Mouse (Mus musculus) intestine, embryonic 14.5 days (tissue): ENCODE measurements around the gene Abca14. TPM values are rescaled to one million over a fixed set of nuclear protein-coding genes. Genes with fewer than 3 reads are reported as not detected.
A peak's percentile ranks its signal among the peaks of the same experiment; 100 is the strongest.
"Not testable (repeated sequence)": the region's sequence is repeated elsewhere in the genome, so short reads cannot be mapped to it uniquely, and the experiment has no call there.

ENCODE experiments used
- ATAC-seq: fragments of 200-750 bp; cut with Nextera tagmentation; replicated peaks from 2 replicates; pipeline ENCODE4 v1.8.0; 2017; ENCODE audit warnings: low read depth, moderate number of reproducible peaks, moderate TSS enrichment, moderate library complexity; ENCODE audit not compliant: low FRiP score, low TSS enrichment
- DNase-seq: peaks from one replicate; pipeline ENCODE4 v3.0.0-alpha.2; 2018; ENCODE audit warnings: low spot score
- H3K27ac ChIP-seq: fragments of 300-500 bp; sonication (generic); 2 replicates; pipeline ENCODE4 v1.5.1; 2014; ENCODE audit warnings: low read depth, mild to moderate bottlenecking, control low read depth
- H3K27me3 ChIP-seq: fragments of 300-500 bp; sonication (generic); replicated peaks from 2 replicates; pipeline ENCODE4 v1.6.1; 2014; ENCODE audit warnings: low read length, control low read depth; ENCODE audit not compliant: control insufficient read depth, insufficient read depth
- H3K36me3 ChIP-seq: fragments of 300-500 bp; sonication (generic); 2 replicates; pipeline ENCODE4 v1.6.1; 2014; ENCODE audit warnings: low read length, control low read depth; ENCODE audit not compliant: control insufficient read depth, insufficient read depth
- H3K4me1 ChIP-seq: fragments of 300-500 bp; sonication (generic); replicated peaks from 2 replicates; pipeline ENCODE4 v1.6.1; 2014; ENCODE audit warnings: low read length, control low read depth, mixed read lengths; ENCODE audit not compliant: control insufficient read depth, insufficient read depth
- H3K4me2 ChIP-seq: fragments of 300-500 bp; sonication (generic); 2 replicates; pipeline ENCODE4 v1.6.1; 2014; ENCODE audit warnings: low read length
- H3K4me3 ChIP-seq: fragments of 300-500 bp; sonication (generic); 2 replicates; pipeline ENCODE4 v1.5.1; 2014; ENCODE audit warnings: low read depth, low read length, control low read depth, mixed read lengths
- H3K9ac ChIP-seq: fragments of 300-500 bp; sonication (generic); 2 replicates; pipeline ENCODE4 v1.6.1; 2014; ENCODE audit warnings: mild to moderate bottlenecking, low read length
- H3K9me3 ChIP-seq: fragments of 300-500 bp; sonication (generic); 2 replicates; pipeline ENCODE4 v1.6.1; 2016; ENCODE audit warnings: low read length, control low read depth; ENCODE audit not compliant: control insufficient read depth
- WGBS: fragments of 180-500 bp; shearing (Covaris S2); extraction: QIAGEN DNeasy Blood & Tissue Kit; methylation state at CpG from one replicate; pipeline ENCODE4 v1.1.7; 2014; 5-methylcytosine and 5-hydroxymethylcytosine counted together
- polyA plus RNA-seq: library from polyadenylated mRNA; unstranded; fragments of >200 nt; fragmentation: Nextera tagmentation; extraction: Ambion mirVana; gene quantifications from 2 replicates; pipeline ENCODE4 v1.2.1, GENCODE M21; 2014

The Abca14 gene
- polyA plus RNA-seq, 1 experiment from 2014 or later: 0.08 TPM

DNA sequence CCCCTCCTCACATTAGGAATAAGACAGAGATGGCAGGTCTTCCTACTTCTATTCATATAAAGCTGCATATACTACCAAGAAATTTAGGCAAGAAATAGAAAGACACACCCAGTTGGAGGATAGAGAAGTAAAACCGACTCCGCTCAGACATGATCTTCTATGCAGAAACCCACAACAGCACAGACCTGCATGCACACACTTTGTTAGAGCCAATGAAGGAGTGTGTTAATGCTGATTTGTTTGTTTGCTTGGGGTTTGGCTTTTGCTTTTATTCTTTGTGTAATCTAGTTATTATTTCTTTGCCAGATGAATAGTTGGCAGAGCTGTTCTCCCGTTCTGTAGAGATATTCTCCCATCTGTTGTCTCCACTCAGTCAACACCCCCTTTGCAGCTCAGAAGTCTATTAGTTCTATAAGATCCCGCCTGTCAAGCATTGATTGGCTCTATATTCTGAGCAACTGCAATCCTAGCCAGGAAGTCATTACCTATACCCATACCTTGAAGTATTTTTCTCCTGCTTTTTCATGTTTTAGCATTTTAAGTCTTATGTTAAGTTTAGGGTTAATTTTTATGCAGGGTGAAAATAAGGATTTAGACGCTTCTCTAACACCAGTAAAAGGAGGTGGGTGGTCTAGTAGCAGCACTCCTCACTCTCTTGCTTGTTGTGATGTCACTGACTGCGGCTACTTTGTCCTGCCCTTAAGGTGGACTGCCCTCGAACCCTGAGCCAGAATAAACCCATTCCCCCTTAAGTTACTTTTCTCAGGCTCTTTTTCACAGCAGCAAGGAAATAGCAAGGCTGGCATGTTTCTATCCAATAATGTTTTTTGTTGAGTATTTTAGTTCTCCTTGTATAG, 67.6 kb downstream of the Abca14 start:
- DNase-seq: no peak

DNA sequence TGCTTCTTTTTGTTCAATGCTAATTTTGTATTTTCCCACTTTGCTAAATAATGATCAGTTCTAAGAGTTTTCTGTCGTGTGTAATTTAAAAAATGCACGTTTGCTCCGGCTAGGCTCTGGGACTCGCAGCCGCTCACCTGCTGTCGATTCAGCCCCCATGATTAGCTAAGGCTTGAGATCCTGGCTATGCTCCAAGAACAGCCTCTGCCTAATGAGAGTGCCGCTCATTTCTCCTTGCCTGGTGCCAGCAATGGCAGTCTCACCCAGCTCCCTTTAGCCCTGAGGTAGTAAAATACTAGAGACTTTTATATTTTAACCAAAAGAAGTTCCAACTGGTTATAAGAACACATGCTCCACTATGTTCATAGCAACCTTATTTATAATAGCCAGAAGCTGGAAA, 68.3 kb downstream of the Abca14 start:
- no peaks in the 10 kb centered on the region for H3K36me3 ChIP-seq
- DNase-seq: no peak
- WGBS: 85% methylated on average over 7 of the region's 7 CpGs

More for the DNA sequence above, 67.6 kb downstream of the Abca14 start:
- no peaks in the 10 kb centered on the region for H3K9me3 ChIP-seq
- no peak overlapping the region for H3K4me2 ChIP-seq
- no peaks in the 10 kb centered on the region for H3K4me1 ChIP-seq
- no peaks in the 10 kb centered on the region for H3K27me3 ChIP-seq
- 80% methylated on average over 7 of the region's 7 CpGs for WGBS
- ATAC-seq: no peak
- H3K36me3 ChIP-seq: no peaks in the 10 kb centered on the region
- no peak overlapping the region for H3K9ac ChIP-seq
- H3K27ac ChIP-seq: no peak overlapping the region
- no peak overlapping the region for H3K4me3 ChIP-seq

DNA sequence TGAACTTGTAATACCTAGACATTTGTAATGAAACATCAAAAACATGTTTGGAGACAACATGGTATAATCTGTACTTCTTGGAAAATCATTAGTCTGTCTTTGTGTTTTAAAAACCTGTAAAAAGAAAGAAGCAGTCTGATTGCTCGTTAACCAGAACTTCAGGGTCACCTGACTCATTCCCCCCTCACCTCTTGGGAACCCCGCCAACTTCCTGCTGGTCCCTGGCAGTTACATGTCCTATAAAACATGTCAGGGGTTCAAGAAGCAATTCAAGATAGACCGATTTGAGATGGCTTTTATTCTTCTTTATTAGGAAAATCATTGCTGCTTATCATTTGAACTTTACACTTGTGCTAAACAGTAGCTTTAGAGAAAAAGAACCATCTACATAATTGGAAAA, 81.5 kb downstream of the Abca14 start:
- ATAC-seq: no peak

More for the DNA sequence above, 68.3 kb downstream of the Abca14 start:
- no peak for ATAC-seq
- H3K27ac ChIP-seq: no peak overlapping the region
- no peaks in the 10 kb centered on the region for H3K27me3 ChIP-seq
- H3K9me3 ChIP-seq: no peaks in the 10 kb centered on the region
- no peaks in the 10 kb centered on the region for H3K4me1 ChIP-seq
- no peak overlapping the region for H3K4me2 ChIP-seq
- H3K4me3 ChIP-seq: no peak overlapping the region
- no peak overlapping the region for H3K9ac ChIP-seq

DNA sequence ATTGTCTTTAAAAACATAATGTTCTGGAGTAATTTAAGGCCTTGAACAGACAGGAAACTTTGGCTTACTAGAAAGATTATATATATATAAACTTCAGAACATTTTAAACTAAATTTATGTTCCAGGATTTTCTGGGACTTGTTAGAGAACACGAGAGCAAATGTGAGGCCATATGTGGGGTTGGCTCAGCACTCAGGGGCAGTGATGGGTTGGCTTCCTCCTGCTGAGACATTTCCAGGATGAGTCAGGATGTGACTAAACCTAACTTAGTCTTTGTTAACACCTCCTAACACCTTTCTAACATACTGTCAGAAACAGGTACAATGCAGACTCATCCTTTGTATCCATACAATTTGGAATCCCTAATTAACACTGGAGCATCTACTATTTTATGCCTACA, 112.3 kb downstream of the Abca14 start:
- H3K27me3 ChIP-seq: no peaks in the 10 kb centered on the region
- 68% methylated on average over 1 of the region's 1 CpGs for WGBS
- H3K27ac ChIP-seq: no peak overlapping the region
- H3K9ac ChIP-seq: no peak overlapping the region
- no peak for ATAC-seq
- no peaks in the 10 kb centered on the region for H3K9me3 ChIP-seq
- no peaks in the 10 kb centered on the region for H3K4me1 ChIP-seq
- no peaks in the 10 kb centered on the region for H3K36me3 ChIP-seq
- H3K4me2 ChIP-seq: no peak overlapping the region
- no peak for DNase-seq
- no peak overlapping the region for H3K4me3 ChIP-seq

More for the DNA sequence above, 81.5 kb downstream of the Abca14 start:
- Histone ChIP-seq H3K9ac (no peak overlapping the region), H3K4me1 (no peaks in the 10 kb centered on the region), H3K27me3 (no peaks in the 10 kb centered on the region), H3K9me3 (no peaks in the 10 kb centered on the region), H3K36me3 (no peaks in the 10 kb centered on the region), H3K4me2 (no peak overlapping the region), H3K27ac (no peak overlapping the region), H3K4me3 (no peak overlapping the region)
- DNase-seq: no peak
- WGBS: 68% methylated on average over 3 of the region's 3 CpGs

DNA sequence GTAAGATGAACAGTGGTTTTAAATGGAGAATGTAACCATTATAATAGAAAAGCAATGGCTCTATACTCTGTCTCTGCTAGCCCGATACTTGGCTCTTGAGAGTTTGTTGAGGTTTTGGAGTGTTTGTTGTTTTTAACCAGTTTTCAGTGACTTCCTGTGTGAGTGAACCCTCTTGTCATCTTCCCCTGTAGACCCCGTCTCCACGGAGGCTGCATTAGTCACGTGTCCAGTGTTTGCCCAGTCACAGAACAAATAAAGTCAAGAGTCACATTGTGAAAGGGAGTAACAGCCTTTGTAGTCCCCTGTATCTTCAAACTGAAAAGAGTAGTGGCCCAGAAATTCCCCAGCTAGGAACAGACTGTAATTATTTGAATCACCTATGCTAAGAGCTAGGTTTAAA, 119.2 kb downstream of the Abca14 start:
- Histone ChIP-seq H3K4me3 (no peak overlapping the region), H3K36me3 (no peaks in the 10 kb centered on the region), H3K4me1 (no peaks in the 10 kb centered on the region), H3K27me3 (no peaks in the 10 kb centered on the region), H3K27ac (no peak overlapping the region), H3K9me3 (no peaks in the 10 kb centered on the region), H3K9ac (no peak overlapping the region), H3K4me2 (no peak overlapping the region)
- DNase-seq (no peak), ATAC-seq (no peak)
- 42% methylated on average over 4 of the region's 4 CpGs for WGBS

DNA sequence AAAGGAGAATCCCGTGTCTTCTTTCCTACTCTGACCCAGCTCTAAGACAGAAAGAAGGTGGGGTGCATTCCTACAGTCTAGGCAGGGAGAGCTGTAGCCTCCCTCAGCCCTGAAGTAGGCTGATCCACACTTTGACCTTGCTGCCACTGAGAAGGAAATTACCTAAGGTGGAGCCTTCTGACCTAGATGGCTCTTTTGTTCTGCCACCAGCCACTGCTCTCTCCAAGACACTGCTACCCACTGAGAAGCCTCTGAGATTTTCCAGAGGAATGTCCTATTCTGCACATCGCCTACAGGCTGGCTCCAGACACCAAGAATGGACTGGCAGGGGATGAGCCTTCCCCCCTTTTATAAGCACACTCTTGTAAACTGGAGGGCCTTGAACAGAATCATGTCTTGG, 122.2 kb downstream of the Abca14 start:
- not testable (repeated sequence) for H3K9me3 ChIP-seq, H3K4me1 ChIP-seq, H3K27ac ChIP-seq, H3K4me3 ChIP-seq, DNase-seq, H3K9ac ChIP-seq, H3K27me3 ChIP-seq, H3K4me2 ChIP-seq, H3K36me3 ChIP-seq, ATAC-seq
- WGBS: 62% methylated on average over 2 of the region's 2 CpGs

DNA sequence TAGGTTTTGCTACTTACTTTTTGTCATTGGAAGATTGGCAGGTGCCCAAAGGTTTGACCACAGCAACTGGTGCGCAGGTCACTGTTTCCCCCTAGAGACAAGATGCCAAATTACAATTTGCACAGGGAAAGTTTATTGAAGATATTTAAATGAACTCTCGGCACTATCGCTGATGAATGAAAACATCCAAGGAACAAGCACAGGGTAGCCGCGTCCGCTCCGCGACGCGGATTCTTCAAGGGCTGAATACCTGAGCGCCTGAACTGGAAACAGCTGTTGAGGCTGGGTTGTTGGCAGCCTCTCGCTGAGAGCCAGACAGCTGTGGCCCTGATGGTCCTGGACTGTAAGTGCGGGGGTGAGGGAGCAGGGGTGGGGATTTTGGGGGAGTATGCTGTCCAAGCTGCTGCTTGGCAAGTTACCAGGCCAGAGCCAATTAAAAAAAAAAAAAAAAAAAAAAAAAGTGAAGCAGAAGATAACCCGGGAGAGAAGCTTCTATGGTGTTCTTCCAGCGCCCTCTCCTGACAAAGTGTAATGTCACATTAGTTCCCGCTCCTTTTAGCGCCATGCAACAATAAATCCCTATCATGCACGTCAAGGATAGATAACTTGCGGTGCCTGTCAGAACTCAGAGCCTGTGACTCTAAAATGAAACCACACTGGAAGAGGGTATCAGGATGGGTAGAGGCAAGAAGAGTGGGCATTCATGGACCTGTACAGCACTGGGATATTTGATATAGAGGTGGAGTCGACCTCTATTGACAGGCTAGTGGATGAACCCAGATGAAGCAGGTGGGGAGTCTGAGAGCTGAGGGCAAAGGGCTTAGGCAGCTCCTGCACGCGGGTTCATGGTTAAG, 123.7 kb downstream of the Abca14 start:
- Histone ChIP-seq H3K4me1 (no peaks in the 10 kb centered on the region), H3K36me3 (no peaks in the 10 kb centered on the region), H3K9me3 (no peaks in the 10 kb centered on the region), H3K9ac (no peak overlapping the region), H3K4me3 (0 out of 2 replicates have a peak overlapping the region, but pooled peaks have one; percentile 11), H3K4me2 (peak overlapping the region; percentile 46), H3K27me3 (no peaks in the 10 kb centered on the region), H3K27ac (no peak overlapping the region)
- DNase-seq (peak; percentile 65), ATAC-seq (peak; percentile 47)
- WGBS: 18% methylated on average over 22 of the region's 22 CpGs

DNA sequence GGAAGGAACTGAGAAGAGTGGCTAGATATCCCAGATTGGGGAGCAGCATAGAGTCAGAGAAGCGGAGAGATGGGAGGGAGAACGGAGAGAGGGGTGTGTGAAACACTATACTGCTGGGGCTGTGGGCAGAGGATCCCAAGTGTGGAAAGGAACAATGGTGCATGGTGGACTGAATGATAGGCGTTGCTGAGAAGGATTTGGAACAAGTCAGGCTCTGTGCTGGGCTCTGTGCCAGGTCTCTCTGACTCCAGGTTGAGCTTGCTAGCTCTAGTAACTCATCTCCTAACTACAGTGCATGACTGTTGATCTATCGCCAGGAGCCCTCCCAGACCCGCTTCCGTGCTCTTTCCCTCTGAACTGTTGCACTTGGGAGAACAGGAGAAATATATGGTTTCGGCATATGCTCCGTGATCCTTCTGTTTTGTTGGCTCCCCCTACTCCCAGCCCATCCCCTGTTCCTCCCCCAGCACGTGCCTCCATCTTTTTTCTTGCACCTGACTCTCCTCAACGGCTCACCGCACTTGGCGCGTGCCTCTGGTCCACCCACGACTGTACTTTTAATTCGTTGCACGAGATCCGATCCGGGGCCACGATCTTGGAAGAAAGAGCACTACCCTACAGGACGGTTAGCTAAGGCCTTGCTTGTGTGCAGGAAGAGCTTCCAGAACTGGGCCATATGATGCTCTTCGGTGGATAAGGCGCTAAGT, 124.5 kb downstream of the Abca14 start, which contains the start of gene Abca15:
Gene Abca15, plus strand, starts transcription at position 584 of the 707 bp plus-strand sequence.
- no peak; the same call in 1 of the 2 replicates for ATAC-seq
- Histone ChIP-seq H3K9me3 (no peaks in the 10 kb centered on the region), H3K4me3 (0 out of 2 replicates have a peak within 1 kb of the TSS, but pooled peaks have one; percentile 11), H3K9ac (no peak within 1 kb of the TSS), H3K4me1 (no peaks in the 10 kb centered on the region), H3K4me2 (peak within 1 kb of the TSS; percentile 46), H3K27ac (no peak within 1 kb of the TSS), H3K36me3 (no peaks in the 10 kb centered on the region), H3K27me3 (no peaks in the 10 kb centered on the region)
- WGBS: 83% methylated on average over 22 of the region's 22 CpGs
- DNase-seq: no peak
